Mouse (Mus musculus) left cerebral cortex, postnatal 14 days (tissue): ENCODE results near the gene Phex. TPM values are rescaled to one million over a fixed set of nuclear protein-coding genes. Genes with fewer than 3 reads are reported as not detected.
A peak's percentile ranks its signal among the peaks of the same experiment; 100 is the strongest.

Experiments
- DNase-seq, 2 experiments: peaks; one replicate each; pipeline ENCODE4 v3.0.0; 2021 to 2022; ENCODE audit warnings: low spot score in 2 of 2, mixed read lengths in 1 of 2
- intact Hi-C: fragments of 180-260 bp; cut with DNase I; formaldehyde crosslinking; loops from one replicate; pipeline ENCODE4 v1.15.1; 2025
- total RNA-seq, 2 experiments: library from RNA; stranded (reverse); gene quantifications; 2 replicates each; pipeline ENCODE4 v1.2.3; 2021

The Phex gene
- total RNA-seq, 2 experiments from 2014 or later, result 0.35 to 0.36 TPM

DNA sequence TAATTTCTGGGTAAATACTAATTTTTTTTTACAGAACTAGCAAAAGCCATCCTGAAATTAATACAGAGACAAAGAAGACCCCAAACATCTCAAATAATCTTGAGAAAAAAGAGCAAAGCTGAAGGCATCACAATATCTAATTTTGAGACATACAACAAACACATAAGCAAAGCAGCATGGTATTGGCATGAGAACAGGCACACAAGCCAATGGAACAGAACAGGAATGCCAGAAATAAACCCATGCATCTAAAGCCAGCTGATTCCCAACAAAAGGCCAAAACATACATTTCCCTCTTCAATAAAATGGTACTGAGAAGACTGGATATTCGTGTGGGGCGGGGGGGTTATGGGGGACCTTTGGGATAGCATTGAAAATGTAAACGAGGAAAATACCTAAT lies 90.7 kb downstream of the Phex start:
- intact Hi-C loops, result no loop called here

GRCm38 (mm10) chrX:157310331-157310730 lies 104.8 kb downstream of the Phex start:
- no peak for DNase-seq
- intact Hi-C loops, result no loop called here

More for the DNA sequence above, 90.7 kb downstream of the Phex start:
- DNase-seq, result no peak

GRCm38 (mm10) chrX:157308171-157308570 lies 106.9 kb downstream of the Phex start:
- intact Hi-C loops, result loop anchor here (5.0 kb wide), 1 partner anchor 396 kb away; no protein-coding TSS in a partner anchor
- no peak for DNase-seq

- intact Hi-C loops, result loop anchor here (5.0 kb wide), 1 partner anchor 395 kb away; no protein-coding TSS in a partner anchor
- peak; percentile 51 to 54 for DNase-seq
These were observed 107.7 kb downstream of the Phex start for GRCm38 (mm10) chrX:157307411-157307810.

GRCm38 (mm10) chrX:157306796-157307405 lies 108.2 kb downstream of the Phex start:
- intact Hi-C loops, result loop anchor here (5.0 kb wide), 1 partner anchor 395 kb away; no protein-coding TSS in a partner anchor
- DNase-seq, result no peak

- intact Hi-C loops, result loop anchor here (5.0 kb wide), 1 partner anchor 394 kb away; no protein-coding TSS in a partner anchor
- DNase-seq, result no peak
These were observed 109.3 kb downstream of the Phex start for GRCm38 (mm10) chrX:157305852-157306232.

DNA sequence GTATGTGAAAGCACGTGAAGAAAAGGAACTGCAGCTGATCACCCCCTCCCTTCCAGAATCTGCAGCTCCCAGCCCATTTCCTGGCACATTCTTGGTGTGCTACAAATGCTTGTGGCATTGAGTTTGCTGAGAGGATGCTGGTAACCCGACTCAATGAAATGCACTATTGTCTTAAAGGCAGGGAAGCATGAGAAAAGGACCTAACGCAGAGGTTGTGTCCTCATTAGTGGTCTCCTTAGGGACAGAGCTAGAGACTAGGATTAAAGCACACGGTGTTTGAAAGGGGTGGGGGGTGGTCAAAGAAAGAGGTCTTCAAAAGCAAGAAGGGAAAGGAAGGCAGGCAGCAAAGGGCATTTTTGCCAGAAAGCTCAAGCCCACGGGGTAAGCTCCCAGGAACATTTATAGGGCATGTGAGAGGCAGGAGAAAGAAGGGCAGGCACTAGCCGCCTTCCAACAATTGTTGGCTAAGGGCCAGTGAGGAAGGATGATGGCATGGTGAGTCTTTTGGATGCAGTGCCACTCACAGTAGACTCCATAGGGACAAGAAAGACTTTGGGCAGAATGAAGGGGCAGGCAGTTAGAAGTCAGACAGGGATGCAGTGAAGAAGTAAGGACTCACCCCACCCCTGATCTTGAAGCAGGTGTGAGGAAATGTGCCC lies 109.8 kb downstream of the Phex start:
- no peak for DNase-seq

GRCm38 (mm10) chrX:157292411-157292810 lies 122.7 kb downstream of the Phex start:
- DNase-seq, result no peak
- intact Hi-C loops, result no loop called here

More for the DNA sequence above, 109.8 kb downstream of the Phex start:
- intact Hi-C loops, result loop anchor here (5.0 kb wide), 1 partner anchor 393 kb away; no protein-coding TSS in a partner anchor

DNA sequence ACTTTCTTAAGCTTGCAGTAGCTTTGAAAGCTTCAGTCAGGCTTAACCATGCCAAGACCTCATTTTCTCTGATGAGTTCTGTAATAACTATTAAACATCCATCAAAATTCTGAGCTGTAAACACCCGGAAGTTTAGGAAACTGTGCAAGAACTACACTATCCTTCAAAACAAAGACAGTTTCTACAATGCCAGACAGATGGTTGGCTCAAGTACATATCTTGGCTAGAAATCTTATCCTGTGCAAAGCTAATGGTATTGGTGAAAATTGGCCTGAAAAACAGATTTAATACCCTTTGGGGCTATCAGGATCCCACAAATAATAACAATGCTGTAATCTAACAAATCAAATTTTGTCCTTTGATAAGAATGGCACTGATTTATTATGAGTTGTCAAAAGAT lies 138.5 kb downstream of the Phex start:
- no peak for DNase-seq
- intact Hi-C loops, result no loop called here

DNA sequence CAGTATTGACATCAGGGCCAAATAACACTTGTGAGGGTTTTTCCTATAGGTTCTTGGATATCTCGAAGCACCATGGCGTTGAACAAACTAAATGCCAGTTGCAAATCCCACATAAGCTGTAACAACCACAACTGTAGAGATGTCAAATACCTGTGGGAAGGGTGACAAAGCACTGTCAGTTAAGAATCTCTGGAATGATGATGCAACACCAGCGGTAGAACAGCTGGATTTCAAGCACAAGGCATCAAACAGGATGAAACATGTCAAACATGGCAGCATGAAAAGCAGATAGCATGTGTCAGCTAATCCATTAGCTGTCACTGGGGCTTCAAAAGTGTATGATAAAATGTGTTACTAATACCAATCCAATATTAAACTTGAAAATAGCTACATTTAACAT lies 141.8 kb downstream of the Phex start:
- intact Hi-C loops, result no loop called here

DNA sequence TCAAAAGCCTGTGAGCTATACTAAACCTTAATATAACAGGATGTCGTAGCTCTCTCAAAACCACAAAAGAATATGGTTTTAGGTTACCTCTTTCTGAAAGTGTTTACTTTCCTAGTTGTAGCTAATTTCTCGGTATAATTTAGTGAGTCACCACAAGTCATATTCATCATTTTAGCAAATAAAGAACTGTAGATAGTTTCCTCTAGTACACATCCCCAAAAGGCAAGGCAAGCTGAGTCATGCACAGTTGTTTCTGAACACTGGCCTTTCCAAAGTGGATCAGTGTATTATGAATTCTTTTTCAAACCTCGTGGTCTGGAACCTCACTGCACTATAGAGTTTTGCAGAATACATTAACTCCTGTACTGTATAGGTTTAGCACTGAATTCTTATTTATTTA lies 143.5 kb downstream of the Phex start:
- DNase-seq, result no peak
- intact Hi-C loops, result no loop called here

More for the DNA sequence above, 141.8 kb downstream of the Phex start:
- no peak for DNase-seq

DNA sequence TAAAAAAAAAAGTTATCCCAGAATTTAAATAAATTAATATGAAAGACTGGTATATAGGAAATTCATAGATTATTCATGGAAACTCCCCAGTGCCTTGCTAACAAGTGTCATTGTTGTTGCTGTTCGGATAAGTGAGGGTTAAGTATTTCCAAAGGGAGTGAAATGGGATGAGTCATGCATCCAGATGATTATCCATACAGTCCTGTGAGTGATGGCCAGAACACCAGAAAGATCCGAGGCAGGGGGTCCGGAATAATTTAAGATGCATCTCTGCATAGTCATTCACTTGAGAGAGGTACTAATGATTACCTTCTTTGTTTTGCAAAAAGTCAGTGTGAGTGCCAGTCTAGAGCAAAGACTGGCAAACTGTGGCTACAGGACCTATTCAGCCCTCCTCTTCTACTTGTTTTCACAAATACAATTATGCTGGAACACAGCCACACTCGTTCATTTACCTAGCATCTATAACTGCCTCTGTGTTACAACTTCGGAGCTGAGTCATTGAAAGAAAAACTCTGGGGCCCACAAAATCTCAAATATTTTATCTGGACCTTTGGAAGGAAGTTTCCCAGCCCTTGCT lies 145.3 kb downstream of the Phex start:
- intact Hi-C loops, result no loop called here
- DNase-seq, result no peak

GRCm38 (mm10) chrX:157268141-157268540 lies 147.0 kb downstream of the Phex start:
- DNase-seq, result no peak
- intact Hi-C loops, result no loop called here

DNA sequence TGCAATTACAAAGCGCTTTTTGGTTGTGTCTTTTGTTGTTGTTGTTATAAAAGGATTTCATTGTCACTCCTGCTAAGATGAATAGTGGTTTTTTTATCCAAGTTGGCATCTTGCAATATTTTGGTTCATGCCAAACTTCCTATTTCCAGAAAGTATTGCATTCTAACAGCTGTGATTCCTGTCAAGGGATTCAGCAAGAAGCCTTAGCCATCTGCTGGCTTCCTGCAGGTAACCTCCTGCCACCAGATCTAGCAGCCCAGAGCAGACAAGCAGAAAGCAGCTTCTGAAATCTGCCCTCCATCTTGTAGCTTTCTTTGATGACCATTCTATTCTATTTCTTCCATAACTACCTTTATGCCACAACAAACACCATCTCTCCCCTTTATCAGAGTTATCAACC lies 212.4 kb downstream of the Phex start:
- DNase-seq, result no peak
- intact Hi-C loops, result no loop called here

- DNase-seq, result peak; percentile 1 to 8
- intact Hi-C loops, result no loop called here
These were observed 230.9 kb downstream of the Phex start for GRCm38 (mm10) chrX:157184167-157184566.

- intact Hi-C loops, result no loop called here
- DNase-seq, result no peak
These were observed 234.3 kb downstream of the Phex start for GRCm38 (mm10) chrX:157180845-157181244.

DNA sequence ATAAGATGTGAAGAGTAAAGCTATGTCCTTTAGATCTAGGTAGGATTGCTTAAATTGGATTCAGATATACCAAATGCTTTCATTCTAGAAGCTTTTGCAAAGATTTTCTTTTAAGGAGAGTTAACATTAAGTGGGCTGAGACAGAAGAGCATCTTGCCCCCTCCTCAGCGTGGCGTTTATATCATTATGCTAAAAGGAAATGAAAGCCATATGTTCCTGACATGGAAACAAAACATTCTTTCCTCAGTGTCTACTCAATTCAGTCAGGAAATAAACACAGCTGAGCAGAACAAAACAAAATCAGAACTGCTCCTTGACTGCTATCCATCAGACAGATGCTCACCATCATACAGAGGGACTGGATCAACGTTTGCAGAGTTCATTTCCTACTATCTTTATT lies 251.0 kb downstream of the Phex start:
- intact Hi-C loops, result no loop called here
- DNase-seq, result no peak

- intact Hi-C loops, result no loop called here
- no peak for DNase-seq
These were observed 251.7 kb downstream of the Phex start for GRCm38 (mm10) chrX:157163394-157163793.

GRCm38 (mm10) chrX:157144675-157145074 lies 270.4 kb downstream of the Phex start:
- DNase-seq, result no peak
- intact Hi-C loops, result no loop called here

- DNase-seq, result no peak
- intact Hi-C loops, result no loop called here
These were observed 275.5 kb downstream of the Phex start for GRCm38 (mm10) chrX:157139601-157140000.
